Mouse (Mus musculus): Measurements from ENCODE around the gene Stx8.

Gene Stx8

DNA sequence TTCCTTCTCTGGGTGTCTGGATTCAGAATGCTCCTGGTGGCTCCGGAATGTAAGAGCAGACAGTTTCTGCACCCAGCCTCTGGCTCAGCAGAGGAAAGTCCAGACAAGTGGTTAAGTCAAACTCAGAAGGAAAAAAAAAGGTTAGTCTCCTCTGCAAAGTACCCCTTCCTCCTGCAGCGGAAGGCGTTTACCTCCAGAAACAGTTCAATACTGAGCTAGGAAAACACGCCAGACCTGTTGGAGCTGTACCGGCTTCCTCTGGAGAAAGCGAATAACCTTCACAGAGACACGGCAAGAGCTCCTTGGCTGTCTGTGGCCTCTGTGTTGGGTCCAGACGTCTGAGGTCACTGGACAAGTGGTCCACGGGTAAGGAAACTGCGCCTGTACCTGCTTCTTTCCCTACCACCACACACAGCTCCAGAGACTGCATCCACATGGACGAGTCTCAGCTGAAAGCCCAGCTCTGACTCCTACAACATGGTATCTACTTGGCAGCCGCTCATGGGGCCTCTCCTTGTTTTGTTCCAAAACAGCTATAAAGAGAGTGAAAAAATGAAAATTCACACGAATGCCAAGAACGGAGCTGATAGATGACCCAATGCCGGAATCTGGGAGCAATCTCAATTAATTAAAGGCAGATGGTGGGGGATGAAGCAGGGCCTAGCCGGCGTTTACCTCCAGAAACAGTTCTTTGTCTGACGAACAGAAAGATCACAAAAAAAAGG is 263.1 kb downstream of the Stx8 start:
- DNase-seq (ENCODE audit: low spot score): no peak

DNA sequence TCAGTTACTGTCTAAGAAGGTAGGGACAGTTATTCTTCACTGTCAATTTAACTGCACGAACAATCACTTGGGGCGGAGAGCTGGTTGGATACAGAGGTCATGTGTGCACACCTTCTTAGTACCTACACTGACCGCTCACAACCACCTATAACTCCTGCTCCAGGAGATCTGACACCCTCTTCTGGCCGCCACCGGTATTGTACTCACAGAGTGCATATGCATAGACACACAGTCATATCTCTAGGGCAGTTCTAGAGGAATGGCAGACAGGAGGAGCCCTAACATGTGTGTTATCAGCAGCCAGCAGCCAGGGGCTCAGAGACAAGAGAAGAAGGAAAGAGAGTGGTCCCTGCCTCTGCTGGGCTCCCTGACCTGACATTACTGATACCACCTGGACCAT is 265.6 kb downstream of the Stx8 start:
- DNase-seq (ENCODE audit: low spot score): no peak

DNA sequence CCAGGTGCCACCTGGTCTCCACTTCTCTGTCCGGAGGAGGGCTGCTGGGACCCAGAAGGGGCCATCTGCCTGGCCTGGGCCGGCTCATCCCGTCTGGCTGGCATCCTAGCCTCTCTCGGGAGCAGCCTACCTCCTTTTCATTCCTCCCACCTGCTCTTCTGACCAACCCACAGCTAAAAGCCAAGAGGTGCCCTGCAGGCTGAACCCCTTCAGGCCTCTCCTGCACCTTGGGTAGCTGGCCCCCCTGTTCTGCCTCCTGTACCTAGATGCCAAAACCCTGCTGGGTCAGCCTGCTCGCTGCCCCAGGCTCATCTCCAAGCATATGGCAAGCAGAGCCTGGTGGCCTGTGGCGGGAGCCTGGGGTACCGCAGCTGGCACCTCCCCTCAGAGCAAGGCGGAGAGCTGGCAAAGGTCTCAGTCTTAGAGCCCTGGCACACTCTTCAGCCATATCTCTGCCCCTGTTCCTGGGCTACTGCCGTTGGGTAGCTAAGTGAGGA is 267.5 kb downstream of the Stx8 start:
- DNase-seq (ENCODE audit: low spot score): no peak

- no peak for DNase-seq (ENCODE audit: low spot score)
Observed at GRCm38 (mm10) chr11:68239756-68240155, 273.8 kb downstream of the Stx8 start.

- DNase-seq (ENCODE audit: low spot score): no peak
Observed at GRCm38 (mm10) chr11:68244254-68244991, 278.4 kb downstream of the Stx8 start.

- no peak for DNase-seq (ENCODE audit: low spot score)
Observed at GRCm38 (mm10) chr11:68244992-68245261, 278.9 kb downstream of the Stx8 start.

DNA sequence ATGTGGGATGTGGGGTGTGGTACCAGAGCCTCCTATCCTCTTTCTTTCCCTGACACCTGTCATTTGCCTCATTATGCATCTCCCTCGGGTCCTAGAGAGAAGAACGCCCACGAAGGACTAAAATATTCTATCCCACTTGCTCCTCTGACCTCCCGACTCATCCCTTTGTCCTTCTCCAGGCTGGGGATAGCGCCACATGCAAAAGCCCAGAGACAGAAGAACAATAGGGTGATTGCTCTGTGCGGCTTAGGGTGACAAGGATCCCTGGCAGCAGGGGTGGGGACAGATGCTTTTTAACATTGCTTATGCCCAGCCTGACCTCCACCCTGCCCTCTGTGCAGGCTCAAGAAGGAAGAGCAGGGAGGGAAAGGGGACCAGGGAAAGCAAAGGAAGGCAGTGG is 281.9 kb downstream of the Stx8 start:
- no peak for DNase-seq (ENCODE audit: low spot score)

DNA sequence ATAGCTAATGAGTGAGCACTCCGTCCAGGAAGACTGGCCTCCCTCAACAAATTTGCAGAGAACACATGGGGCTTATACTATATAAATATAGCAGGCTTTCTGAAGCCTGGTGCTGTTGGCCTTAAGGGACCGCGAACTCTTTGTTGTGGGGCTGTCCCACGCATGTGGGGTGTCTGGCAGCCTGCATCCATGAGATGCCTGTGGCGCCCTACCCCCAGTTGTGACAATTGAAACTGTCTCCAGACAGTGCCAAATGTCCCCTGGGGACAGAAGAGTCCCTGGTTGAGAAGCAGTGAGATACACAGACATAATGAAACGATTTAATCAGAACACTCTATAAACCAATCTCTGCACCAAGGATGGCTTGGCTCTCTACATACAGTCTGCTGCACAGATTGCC is 284.1 kb downstream of the Stx8 start:
- DNase-seq (ENCODE audit: low spot score): no peak

DNA sequence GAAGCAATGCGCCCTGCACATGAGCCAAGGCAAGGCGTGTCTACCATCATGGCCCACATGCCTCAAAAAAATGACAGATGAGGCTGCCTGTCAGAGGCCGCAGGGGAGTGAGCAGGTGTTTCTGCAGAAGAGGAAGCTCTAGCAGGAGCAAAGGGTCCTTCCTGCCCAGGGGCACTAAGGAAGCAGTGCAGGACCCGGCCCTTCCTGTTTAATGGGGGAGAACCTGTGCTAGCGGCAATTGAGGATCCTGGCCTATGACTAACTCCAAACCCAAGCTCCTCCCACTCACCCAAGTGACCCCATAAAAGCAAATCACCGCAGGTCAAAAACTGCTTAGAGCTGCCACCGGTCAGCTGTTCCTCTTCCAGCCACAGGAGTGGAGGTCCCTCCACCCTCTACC is 287.5 kb downstream of the Stx8 start:
- no peak for DNase-seq (ENCODE audit: low spot score)
